Mouse (Mus musculus) ovary, postnatal 10 days (tissue): ENCODE results near the gene Naip2.
A peak's percentile ranks its signal among the peaks of the same experiment; 100 is the strongest.
"Not testable (repeated sequence)": the region's sequence is repeated elsewhere in the genome, so short reads cannot be mapped to it uniquely, and the experiment has no call there.

ENCODE experiments used
- DNase-seq: peaks from one replicate; pipeline ENCODE4 v3.0.0; 2022; ENCODE audit warnings: low spot score

Naip2 gene

DNA sequence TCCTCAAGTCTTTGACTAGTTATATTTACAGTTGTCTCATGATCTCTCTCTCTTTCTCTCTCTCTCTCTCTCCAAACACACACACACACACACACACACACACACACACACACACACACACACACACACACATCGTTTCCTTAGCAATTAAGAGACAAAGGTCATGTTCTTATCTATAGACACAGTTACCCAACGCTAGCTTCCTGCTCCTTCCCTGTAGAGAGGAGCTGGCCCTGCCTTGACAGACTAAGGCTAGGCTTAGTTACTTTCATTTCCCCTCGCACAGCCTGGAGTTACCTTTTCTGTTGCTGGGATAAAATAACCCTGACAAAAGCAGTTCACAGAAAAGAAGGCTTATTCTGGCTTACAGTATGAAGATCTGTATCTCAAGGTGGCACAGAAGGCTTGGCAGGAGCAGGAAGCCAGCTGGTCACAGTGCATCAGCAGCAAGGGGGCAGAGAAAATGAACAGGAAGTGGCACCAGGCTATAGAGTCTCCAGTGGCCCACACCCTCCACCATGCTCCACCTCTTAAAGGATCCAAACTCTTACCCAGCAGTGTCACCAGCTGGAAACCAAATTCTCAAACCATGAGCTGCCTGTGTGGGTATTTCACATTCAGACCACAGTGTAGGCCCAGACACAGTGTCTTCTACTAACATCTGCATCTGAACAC lies at the start of gene Naip2:
Naip2 (minus strand) TSS at position 434 of the 675 bp plus-strand sequence.
- not testable (repeated sequence) for DNase-seq

DNA sequence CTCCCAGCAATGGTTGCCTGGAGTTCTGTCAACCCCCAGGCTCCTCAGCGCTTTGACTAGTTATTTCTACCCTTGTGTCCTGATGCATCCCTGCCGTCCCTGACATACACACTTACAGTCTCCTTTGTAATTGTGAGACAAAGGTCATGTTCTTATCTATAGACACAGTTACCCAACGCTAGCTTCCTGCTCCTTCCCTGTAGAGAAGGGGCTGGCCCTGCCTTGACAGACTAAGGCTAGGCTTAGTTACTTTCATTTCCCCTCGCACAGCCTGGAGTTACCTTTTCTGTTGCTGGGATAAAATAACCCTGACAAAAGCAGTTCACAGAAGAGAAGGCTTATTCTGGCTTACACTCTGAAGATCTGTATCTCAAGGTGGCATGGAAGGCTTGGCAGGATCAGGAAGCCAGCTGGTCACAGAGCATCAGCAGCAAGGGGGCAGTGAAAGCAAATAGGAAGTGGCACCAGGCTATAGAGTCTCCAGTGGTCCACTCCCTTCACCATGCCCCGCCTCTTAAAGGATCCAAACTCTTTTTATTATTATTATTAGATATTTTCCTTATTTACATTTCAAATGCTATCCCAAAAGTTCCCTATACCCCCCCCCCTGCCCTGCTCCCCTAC lies 45.1 kb upstream of the Naip2 start:
- DNase-seq: not testable (repeated sequence)

DNA sequence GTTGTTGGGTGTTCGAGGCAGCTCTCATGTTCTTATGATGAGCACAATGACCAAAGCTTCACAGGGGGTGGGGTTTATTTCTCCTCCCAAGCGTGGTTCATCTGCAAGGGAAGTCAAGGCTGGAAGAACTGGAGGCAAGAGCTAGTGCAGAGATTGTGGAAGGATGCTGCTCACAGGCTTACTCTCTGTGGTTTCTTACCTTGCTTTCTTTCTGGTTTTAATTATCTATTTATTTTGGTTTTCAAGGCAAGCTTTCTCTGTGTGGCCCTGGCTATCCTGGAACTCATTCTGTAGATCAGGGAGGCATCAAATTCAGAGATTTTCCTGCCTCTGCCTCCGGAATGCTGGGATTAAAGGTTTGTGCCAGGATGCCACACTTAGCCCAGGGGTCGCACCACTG lies 44.3 kb upstream of the Naip2 start, which contains the start of gene Naip5:
Naip5 (minus strand) TSS at position 101 of the 400 bp plus-strand sequence.
- DNase-seq: not testable (repeated sequence)

DNA sequence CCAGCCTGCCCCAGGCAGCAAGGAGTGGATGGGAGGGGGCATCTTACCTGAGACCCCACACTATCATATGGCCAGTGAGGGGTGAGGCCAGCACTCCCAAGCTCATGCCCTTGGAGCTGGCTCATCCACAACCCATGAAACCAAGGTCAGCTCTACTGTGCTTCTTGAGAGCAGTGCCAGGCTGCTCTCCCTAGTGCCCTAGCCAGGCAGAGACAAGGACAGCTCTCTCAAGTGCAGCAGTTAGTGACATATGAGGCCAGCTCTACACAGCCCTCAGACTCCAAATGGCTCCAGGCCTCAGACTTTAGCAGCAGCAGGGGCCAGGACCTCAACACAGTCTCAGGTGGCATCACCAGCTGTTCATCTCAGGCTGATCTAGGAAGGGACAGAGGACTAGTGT lies 41.8 kb upstream of the Naip2 start:
- DNase-seq: no peak

DNA sequence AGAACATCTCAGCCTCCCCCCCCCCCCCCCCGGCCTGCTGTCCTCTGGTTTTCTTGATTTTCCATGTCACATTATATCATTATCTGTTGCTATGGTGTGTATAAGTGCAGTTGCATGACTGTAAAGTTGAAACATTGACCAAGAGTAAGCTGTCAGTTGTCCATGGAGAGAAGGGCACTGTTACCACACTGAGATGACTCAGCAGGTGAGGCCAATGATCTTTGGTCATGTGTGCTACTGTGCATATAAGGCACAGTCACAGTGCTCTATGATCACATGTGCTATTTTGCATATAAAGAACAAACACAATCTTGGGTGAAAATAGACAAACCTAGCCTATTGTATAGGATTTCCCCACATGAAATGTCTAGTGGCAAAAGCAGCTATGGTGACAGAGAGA lies 11.8 kb upstream of the Naip2 start:
- DNase-seq: not testable (repeated sequence)

DNA sequence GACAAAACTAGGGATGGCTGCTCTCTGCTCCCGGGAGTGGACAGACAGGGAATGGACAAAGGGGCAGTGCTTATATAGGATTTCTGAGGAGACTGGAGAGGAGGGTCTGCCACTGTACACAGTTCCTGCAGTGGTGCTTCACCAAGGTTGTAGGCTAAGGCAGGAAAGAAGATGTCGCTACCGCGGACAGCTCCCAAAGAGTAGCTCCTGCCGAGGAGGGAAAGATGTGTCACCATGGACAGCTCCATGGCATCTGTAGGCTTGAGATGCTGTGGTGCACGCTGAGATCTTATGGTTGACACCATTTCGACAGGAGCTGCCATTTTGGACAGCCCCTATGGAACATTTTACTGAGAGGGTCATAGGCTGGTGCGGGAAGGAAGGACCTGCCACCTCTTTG lies 8.6 kb upstream of the Naip2 start:
- peak; percentile 15 for DNase-seq

DNA sequence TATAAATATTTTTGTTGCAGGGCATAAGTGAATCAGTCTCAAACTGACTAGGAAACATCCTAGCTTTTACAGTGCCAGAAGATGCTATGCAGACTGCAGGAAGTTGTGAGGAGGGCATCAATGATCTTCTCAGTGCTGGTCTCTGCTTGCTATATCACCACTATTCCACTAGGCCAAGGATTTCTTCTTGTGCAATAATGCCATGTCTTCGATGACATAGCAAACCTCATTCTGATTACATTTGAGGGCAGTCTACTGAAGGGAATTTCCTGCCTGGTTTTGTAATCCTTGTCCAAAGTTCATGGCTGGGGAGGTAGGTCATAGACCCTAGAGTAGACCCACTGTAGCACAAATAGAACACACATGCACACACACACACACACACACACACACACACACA lies 1.4 kb upstream of the Naip2 start:
- no peak for DNase-seq

DNA sequence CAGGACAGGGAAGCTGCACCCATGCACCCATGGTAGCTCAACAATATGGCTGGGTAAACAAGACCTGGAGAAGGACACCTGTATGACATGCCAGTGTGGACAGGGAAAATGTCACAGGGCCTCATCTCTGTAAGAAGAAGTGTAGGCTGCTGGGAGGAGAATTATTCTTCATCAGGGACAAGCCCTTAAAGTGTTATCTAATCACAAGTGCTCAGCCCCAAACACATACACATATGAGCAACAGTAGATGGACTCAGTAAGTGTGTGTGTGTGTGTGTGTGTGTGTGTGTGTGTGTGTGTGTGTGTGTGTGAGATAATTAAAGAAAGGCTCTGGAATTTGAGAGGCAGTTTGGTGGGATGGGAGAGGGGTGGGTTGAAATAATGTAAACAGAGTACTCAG lies 1.1 kb downstream of the Naip2 start:
- no peak for DNase-seq

DNA sequence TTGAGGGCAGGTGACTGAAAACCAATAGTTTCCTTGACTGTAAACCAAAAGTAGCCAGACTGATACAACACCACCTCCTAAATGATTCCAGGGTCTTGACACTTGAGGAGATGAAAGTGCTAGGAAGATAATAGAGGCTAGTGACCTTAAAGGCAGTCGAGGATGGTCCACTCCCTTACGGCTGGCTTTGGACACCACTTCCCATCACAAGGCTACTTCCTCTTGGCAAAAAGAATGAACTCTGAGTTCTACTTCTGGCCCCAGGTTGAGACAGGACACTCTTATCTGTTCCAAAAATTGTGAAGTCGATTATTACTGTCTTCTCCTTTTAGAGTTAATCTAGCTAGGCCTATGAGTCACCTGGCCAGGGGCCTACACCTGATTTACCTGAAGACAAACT lies 6.5 kb downstream of the Naip2 start:
- no peak for DNase-seq

DNA sequence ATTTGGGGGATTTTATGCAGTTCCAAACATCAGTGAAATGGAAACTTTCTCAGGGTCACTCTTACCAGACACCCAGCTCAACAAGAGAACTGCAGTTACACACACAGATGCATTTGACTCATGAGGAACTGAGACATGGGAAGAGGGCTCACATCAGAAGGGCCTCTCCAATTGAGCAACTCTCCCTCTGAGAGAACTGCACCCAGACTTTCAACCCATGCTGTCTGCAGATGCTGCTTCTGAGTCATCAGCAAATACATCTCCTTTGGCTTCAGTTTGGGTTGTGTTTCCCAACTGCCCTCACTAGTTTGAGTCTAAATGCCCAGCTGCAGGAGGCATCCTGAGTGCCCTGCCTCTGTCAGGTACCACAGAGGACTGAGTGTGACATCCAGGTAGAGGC lies 18.8 kb downstream of the Naip2 start:
- not testable (repeated sequence) for DNase-seq

DNA sequence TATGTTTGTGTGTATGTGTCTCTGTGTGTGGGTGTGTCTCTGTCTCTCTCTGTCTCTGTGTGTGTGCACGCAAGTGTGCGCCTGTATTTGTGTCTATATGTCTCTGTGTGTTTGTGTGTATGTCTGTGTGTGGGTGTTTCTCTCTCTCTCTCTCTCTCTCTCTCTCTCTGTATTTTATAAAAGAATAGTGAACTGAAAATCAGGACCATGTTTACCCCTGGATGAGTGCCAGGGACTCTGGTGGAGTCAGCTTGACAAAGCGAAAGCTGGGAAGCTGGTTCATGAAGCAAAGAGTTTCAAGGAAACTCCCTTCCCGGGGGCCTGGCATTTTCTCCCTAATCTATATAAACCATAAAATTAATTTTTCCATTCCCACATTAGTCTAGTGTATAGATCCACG lies 27.5 kb downstream of the Naip2 start:
- DNase-seq: not testable (repeated sequence)

DNA sequence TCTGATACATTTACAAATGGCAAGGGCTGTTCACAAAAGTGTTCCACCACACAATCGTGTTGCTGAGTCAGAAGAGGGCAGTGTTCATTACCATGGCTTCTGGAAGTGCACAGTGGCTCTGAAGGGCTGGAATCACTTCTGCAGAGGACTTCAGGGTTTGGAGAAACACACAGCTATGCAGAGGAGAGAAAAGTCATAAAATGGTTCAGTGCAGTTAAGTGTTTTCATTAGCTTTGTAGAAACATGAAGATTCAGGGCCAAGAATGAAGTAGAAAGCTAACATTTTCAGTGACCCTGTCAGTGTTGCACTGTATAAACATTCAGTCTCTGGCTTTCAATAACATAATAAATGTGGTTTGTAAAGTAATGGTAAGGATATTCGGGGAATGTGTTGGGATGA lies 35.5 kb downstream of the Naip2 start:
- not testable (repeated sequence) for DNase-seq

DNA sequence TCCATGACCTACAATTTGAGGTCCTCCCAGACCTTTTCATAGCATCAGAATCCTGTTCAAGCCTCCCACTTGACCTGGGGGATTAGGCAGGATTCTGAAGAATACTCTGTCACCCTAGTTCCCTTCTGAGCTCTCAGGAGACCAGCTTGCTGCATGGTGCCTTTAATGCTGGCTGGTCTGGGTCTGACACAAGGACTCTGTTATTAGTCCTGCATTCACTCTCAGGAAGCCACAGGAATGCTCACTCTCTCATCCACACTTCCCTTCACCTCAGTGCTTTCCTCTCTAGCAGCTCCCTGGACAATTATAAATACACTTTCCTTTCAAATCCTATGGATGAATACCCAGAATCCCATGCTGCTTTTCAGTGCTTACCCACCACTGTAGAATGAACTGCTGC lies 39.4 kb downstream of the Naip2 start:
- DNase-seq: not testable (repeated sequence)

DNA sequence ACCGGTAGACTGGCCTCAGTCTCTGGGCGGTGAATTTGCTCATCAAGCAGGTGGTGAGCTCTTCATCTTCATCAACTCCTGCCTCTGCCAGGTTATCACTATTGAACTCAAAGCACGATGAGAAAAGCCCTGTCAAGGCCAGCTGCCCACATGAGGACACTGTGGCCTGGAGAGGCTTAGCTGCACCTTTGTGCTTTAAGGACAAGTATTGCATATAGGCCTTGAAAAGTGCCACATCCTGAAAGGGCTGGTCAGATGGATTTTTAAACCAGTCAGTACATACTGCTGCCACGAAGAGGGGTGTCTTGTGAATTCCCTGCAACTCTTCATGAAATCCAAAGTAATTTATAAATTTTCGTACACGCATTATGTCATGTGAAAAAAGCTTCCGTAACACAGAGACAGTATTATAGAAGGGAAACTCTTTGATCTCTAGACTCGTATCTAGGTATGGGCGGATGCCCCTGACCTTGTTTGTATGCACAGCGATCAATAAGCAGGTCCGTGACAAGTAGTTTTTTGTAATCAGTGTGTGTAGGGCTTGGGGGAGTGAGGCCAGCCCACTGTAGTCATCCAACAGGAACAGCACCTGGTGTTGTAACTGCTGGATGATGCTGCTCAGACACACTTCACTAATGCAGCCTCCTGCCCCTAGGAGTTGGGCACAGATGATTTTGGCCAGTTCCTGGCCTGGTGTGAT lies 40.6 kb downstream of the Naip2 start:
- DNase-seq: not testable (repeated sequence)

DNA sequence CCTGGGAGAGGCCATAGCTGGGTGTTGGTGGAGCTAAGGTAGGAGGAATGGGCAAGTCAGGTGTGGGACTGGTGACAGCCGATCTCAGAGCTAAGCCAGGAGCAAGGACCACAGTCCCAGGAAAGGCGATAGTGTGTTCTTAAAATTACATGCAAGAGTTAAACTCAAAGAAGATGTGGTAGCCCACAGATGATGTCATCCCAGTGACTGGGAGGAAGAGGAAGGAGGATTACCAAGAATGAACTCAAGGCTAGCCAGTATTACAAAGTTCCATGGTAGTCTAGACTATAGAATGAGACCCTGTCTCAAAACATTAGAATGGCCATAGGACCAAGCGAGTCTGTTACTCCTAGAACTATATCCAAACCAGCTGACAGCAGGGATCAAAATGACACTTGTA lies 45.3 kb downstream of the Naip2 start:
- no peak for DNase-seq

DNA sequence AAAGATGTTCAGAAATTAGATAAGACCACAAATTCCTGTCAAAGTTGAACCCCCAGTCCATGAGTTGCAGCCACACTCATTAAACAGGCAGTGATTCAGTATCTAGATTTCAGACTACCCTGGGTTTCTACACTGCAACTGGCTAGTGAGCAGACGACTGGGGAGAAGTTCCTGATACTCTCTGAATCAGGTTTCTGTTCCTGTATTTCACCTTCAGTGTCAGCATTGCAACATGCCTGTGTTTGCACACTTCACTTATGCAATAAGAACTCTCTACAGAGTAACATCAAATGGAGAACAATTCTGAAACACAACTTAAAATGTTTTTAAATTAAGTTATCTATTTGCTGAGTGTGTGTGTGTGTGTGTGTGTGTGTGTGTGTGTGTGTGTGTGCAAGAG lies 49.2 kb downstream of the Naip2 start:
- no peak for DNase-seq

DNA sequence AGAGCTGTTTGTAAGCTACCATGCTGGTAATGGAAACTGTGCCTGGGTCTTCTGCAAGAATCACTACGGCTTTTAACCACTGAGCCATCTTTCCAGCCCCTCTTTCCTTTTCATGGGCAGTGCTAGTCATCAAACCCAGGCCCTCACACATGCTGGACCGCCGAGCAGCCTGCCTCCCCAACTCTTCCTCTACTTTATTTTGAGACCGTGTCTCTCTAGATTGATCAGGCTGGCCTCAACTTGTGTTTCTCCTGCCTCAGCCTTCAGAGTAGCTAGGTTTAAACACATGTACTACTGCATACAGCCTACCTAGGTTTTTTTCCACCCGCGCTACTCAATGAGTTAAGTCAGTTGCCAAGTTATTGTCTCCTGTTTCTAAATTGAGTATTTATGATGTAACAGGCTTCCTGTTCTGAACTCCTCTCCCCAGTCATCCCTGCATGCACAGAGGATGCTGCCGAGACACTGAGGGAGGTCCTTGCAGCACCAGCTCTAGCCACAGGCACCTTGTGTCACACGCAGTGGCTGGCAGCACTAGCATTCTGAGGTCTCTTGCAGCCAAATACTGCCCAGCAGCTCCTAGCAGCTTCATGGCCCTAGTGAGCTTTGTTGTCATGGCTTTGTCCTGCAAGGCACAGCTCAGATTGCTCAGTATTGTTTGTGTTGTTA lies 60.1 kb downstream of the Naip2 start:
- DNase-seq: no peak

DNA sequence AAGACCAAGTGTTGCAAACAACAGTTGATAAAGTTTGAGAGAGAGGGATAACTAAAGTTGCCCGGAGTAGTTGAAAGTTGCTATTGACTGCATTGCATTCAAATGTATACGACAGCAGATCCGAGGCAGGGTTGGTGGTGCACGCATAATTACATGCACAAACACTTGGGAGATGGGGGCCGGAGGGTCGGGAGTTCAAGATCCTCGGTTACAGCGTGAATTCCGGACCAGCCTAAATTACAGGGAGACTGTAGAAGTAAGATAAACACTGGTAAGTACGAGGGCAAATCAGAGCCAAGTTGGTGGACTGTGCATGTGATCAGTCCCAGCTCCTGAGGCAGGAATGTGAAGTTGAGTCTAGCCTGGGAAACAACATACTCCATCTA lies 76.6 kb downstream of the Naip2 start:
- DNase-seq: no peak

DNA sequence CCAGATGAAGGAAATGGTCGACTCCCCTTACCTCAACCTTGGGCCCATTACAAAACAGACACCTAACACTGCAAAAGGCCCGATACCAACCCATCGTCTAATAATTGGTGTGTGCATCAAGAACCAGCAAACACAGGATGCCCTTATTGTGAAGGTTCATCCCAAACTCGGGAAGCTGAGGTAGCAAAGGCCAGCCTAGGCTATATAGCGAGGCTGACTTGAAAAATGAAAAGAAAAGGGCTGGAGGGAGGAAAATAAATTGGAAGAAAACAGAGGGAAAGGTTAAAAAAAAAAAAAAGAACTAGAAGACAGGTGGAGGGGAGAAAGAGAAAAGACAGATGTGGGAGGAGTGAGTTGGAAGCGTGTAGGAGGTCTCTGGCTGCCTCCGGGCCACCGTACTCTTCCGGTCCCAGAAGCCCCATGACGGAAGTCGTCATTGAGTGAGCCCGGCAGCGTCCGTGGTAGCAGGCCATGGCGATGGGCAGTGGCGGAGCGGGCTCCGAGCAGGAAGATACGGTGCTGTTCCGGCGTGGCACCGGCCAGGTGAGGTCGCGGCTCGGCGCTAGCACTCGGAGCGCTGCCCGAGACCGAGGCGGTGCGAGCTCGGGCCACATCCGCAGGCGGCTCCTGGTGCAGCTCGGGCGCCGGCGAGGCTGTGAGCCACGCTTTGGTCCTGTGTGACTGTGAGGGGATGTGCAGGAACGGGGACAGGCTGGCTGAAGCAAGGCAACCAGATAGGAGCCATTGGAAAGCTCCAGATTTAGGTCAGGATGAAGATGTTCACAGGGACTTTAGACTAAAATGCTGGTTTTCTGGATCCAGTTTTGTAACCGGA lies 77.3 kb downstream of the Naip2 start, which contains the start of gene Smn1:
Smn1 (plus strand) TSS at position 430 of the 835 bp plus-strand sequence.
- peak; percentile 86 for DNase-seq

DNA sequence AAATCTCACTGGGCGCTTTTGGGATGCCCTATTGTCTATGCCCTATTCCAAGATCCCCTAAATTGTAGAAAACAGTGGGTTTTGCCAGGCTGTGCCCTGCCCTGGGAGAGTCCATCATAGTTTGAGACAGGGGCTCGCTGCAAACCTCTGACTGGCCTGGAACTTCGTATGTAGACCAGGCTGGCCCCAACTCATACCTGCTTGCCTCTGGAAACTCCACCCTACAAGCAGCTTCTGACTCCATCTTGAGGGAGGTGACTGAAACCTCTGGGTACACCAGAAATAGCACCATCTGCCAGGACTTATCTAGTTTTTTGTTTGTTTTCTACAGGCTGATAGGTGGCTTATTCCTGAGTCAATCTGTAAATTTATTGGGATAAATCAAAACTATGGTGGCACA lies 77.9 kb downstream of the Naip2 start:
- DNase-seq: no peak

DNA sequence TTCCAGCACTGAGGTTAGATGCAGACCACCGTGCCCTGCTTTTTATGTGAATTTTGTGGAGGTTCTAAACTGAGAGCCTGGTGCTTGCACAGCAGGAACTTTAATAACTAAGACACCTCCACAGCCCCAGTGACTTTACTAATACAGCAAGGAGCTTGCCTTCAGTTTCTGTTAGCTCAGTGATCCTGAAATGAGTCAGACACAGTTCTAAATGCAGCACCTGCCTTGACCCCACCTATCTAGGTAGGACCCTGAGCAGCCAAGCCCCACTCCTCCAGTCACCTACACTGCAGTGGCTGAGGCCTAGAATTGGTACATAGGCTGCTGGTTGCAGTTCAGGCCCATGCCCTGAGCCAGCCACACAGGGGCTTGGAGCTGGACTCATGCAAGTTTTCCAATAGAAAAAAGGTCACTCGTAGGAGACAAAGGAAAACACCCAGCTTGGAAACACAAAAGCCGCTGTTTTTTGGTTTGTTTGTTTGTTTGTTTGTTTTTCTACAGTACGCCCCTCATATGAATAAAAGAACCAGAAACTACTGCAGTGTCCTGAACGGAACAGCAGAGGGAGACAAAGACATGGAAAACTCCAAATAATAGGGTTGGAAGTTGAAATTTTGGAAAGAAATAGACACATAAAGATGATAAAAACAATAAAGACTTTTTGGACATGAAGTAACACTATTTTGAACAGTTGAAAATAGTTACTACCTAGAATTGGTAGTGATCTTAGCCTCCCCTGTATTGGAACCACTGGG lies 89.5 kb downstream of the Naip2 start:
- DNase-seq: no peak
